Mouse (Mus musculus) heart, postnatal 0 days (tissue): Measurements from ENCODE around the gene Tmem132b.

Experiments
- CTCF ChIP-seq: IDR thresholded peaks from 2 replicates; pipeline ENCODE4 v1.5.1; 2016; ENCODE audit warnings: antibody characterized with exemption, control low read depth, low read depth
- EP300 ChIP-seq: IDR thresholded peaks from 2 replicates; pipeline ENCODE4 v1.6.1; 2016; ENCODE audit warnings: antibody characterized with exemption, low read depth

DNA sequence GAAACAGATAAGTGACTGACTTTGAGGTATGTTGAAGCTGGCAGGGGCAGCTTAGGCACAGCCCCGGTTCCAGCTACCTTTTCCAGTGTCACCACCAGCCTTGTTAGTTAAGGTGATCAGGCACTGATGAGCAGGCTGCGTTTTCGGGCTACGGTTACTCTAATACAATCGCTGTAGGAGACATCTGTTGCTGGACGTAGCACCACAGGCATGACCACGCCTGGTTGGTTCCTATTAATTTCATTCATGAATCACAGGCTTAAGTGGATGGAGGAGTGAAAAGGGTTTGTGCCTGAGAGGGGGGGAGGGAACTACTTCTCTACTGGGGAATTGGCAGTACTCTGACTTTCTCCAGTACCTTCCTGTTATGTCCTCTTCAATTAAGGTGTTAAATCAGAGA, 271.2 kb downstream of the Tmem132b start:
- TF ChIP-seq CTCF (no peak), EP300 (no peak)
